ENCODE assay signal across 13 mouse cellular contexts in genomic region chr1:72567056-72567455, GRCm38 (mm10). TPM values are rescaled to one million over a fixed set of nuclear protein-coding genes. Genes with fewer than 3 reads are reported as not detected.
DNase-seq lines count a peak whose midpoint lies in the region; ATAC-seq and TF ChIP-seq lines count a peak whose summit lies in the region.
"Had no signal": no experiment of that assay in that cellular context is flagged by ENCODE, and none has a peak within 500 bp of the region (broad histone marks: within the 10 kb centered on the region; RNA-seq: fewer than 3 reads in every experiment).

No protein-coding gene starts in this region.

- no peaks in the 10 kb centered on the region for H3K36me3 ChIP-seq in heart, embryonic 10.5 days
- H3K36me3 ChIP-seq in hindbrain, embryonic 13.5 days = no peaks in the 10 kb centered on the region
- no peaks in the 10 kb centered on the region for H3K36me3 ChIP-seq in midbrain, embryonic 14.5 days (ENCODE audit: control insufficient read depth, insufficient read depth, low read length)
- H3K36me3 ChIP-seq in intestine, postnatal 0 days (ENCODE audit: control insufficient read depth, insufficient read depth) = no peaks in the 10 kb centered on the region

- no peak for TF ChIP-seq CTCF in brain, embryonic 14.5 days (IDR thresholded peaks at IDR 0.05; ENCODE audit: borderline replicate concordance, extremely low read depth, insufficient read depth, insufficient read length)
- TF ChIP-seq CTCF in intestine, postnatal 0 days (IDR thresholded peaks at IDR 0.05; ENCODE audit: low read depth) = no peak

- TF ChIP-seq POLR2A in brain, embryonic 14.5 days (IDR thresholded peaks at IDR 0.05; ENCODE audit: borderline replicate concordance, extremely low read depth, insufficient read depth, insufficient read length, poor library complexity, severe bottlenecking) = no peak

- H3K4me3 ChIP-seq in heart, embryonic 10.5 days = peak overlapping the region; percentile 32
- H3K4me3 ChIP-seq in hindbrain, embryonic 13.5 days = peak overlapping the region; percentile 26
- peak overlapping the region; percentile 19 for H3K4me3 ChIP-seq in midbrain, embryonic 14.5 days (replicated peaks; ENCODE audit: low read depth, low read length)
- H3K4me3 ChIP-seq in intestine, postnatal 0 days (ENCODE audit: low read depth, low read length) = no peak overlapping the region

- no peaks in the 10 kb centered on the region for H3K27me3 ChIP-seq in heart, embryonic 10.5 days (ENCODE audit: insufficient read depth, poor library complexity, severe bottlenecking)
- H3K27me3 ChIP-seq in hindbrain, embryonic 13.5 days = no peaks in the 10 kb centered on the region
- no peaks in the 10 kb centered on the region for H3K27me3 ChIP-seq in midbrain, embryonic 14.5 days (ENCODE audit: control insufficient read depth, insufficient read depth, low read length)
- no peaks in the 10 kb centered on the region for H3K27me3 ChIP-seq in intestine, postnatal 0 days (replicated peaks; ENCODE audit: control insufficient read depth, insufficient read depth, low read length)

- H3K27ac ChIP-seq in heart, embryonic 10.5 days = no peak overlapping the region
- peak overlapping the region; percentile 15 for H3K27ac ChIP-seq in hindbrain, embryonic 13.5 days
- peak overlapping the region; percentile 32; the same call in 1 of the 2 replicates for H3K27ac ChIP-seq in midbrain, embryonic 14.5 days (replicated peaks; ENCODE audit: low read depth, low read length)
- H3K27ac ChIP-seq in intestine, postnatal 0 days (ENCODE audit: low read depth, low read length) = no peak overlapping the region
- H3K27ac ChIP-seq: liver, embryonic 14.5 days had no signal

- no peak for DNase-seq in heart, embryonic 10.5 days (ENCODE audit: low spot score)
- DNase-seq in heart, adult 9 months (ENCODE audit: low spot score in 2 of 2) = no peak
- peak; percentile 56 for DNase-seq in brain, embryonic 14.5 days (ENCODE audit: low read depth)
- DNase-seq in midbrain, embryonic 14.5 days = peak; percentile 55
- DNase-seq in frontal cortex, postnatal 14 days (ENCODE audit: low spot score in 2 of 2) = no peak
- no peak for DNase-seq in spleen, postnatal 4 days (ENCODE audit: low spot score in 2 of 2)
- DNase-seq: B cell, adult 2 months; cerebellum, adult 9-11 months; kidney, postnatal 14 days had no signal

- no peaks in the 10 kb centered on the region for H3K9me3 ChIP-seq in heart, embryonic 10.5 days
- H3K9me3 ChIP-seq in hindbrain, embryonic 13.5 days = no peaks in the 10 kb centered on the region
- H3K9me3 ChIP-seq in midbrain, embryonic 14.5 days (ENCODE audit: control insufficient read depth, low read length) = no peaks in the 10 kb centered on the region
- no peaks in the 10 kb centered on the region for H3K9me3 ChIP-seq in intestine, postnatal 0 days (ENCODE audit: control insufficient read depth)

- no peak for ATAC-seq in hindbrain, embryonic 13.5 days (ENCODE audit: low FRiP score)
- no peak for ATAC-seq in midbrain, embryonic 14.5 days (ENCODE audit: low FRiP score, low TSS enrichment)
- ATAC-seq in intestine, postnatal 0 days = no peak

- H3K4me2 ChIP-seq in hindbrain, embryonic 13.5 days = peak overlapping the region; percentile 44
- peak overlapping the region; percentile 41 for H3K4me2 ChIP-seq in midbrain, embryonic 14.5 days (ENCODE audit: low read length)
- no peak overlapping the region for H3K4me2 ChIP-seq in intestine, postnatal 0 days (replicated peaks; ENCODE audit: low read depth)

- peak overlapping the region; percentile 53; the same call in 1 of the 2 replicates for H3K9ac ChIP-seq in hindbrain, embryonic 13.5 days
- 0 out of 2 replicates have a peak overlapping the region, but pooled peaks have one; percentile 12 for H3K9ac ChIP-seq in midbrain, embryonic 14.5 days (replicated peaks; ENCODE audit: low read length)
- H3K9ac ChIP-seq in intestine, postnatal 0 days (ENCODE audit: low read depth, low read length) = no peak overlapping the region
- H3K9ac ChIP-seq: liver, embryonic 14.5 days had no signal

- WGBS in heart, embryonic 10.5 days = 38% methylated on average over 9 of the region's 9 CpGs
- WGBS in hindbrain, embryonic 13.5 days = 32% methylated on average over 9 of the region's 9 CpGs
- WGBS in midbrain, embryonic 14.5 days = 33% methylated on average over 9 of the region's 9 CpGs
- 43% methylated on average over 9 of the region's 9 CpGs for whole genome bisulfite sequencing in intestine, postnatal 0 days

- no peaks in the 10 kb centered on the region for H3K4me1 ChIP-seq in heart, embryonic 10.5 days
- H3K4me1 ChIP-seq in hindbrain, embryonic 13.5 days (replicated peaks) = peaks cover 9% of the 10 kb centered on the region; the same call in 1 of the 2 replicates
- H3K4me1 ChIP-seq in midbrain, embryonic 14.5 days (ENCODE audit: control insufficient read depth, insufficient read depth, low read length) = no peaks in the 10 kb centered on the region
- no peaks in the 10 kb centered on the region for H3K4me1 ChIP-seq in intestine, postnatal 0 days (replicated peaks; ENCODE audit: control insufficient read depth, insufficient read depth, low read length)

RNA-seq across cellular contexts. Expression of gene Smarcal1, which starts 16.0 kb away (rescaled TPM):
- polyA plus RNA-seq in heart, embryonic 10.5 days (2016; fragmentation: Nextera tagmentation; extraction: Ambion mirVana) = 19.5 and 20.9 TPM in 2 replicates
- 44.9 TPM in 2 replicates for polyA plus RNA-seq in brain, embryonic 14.5 days (2012; rRNA removed)
- 24.7 and 25.4 TPM in 2 replicates for polyA plus RNA-seq in hindbrain, embryonic 13.5 days (2015; fragmentation: Nextera tagmentation; extraction: Ambion mirVana)
- polyA plus RNA-seq in midbrain, embryonic 14.5 days (2014; fragmentation: Nextera tagmentation; extraction: Ambion mirVana) = 25.1 and 35.9 TPM in 2 replicates
- 4.6 and 5.4 TPM in 2 replicates for polyA plus RNA-seq in intestine, postnatal 0 days (2015; fragmentation: Nextera tagmentation; extraction: Ambion mirVana)

RNA-seq across cellular contexts. Expression of gene March4, which starts 30.3 kb away (rescaled TPM):
- polyA plus RNA-seq in heart, embryonic 10.5 days (2016; fragmentation: Nextera tagmentation; extraction: Ambion mirVana) = not detected in 2 replicates
- polyA plus RNA-seq in brain, embryonic 14.5 days (2012; rRNA removed) = 4.6 and 17.0 TPM in 2 replicates
- 5.6 and 6.5 TPM in 2 replicates for polyA plus RNA-seq in hindbrain, embryonic 13.5 days (2015; fragmentation: Nextera tagmentation; extraction: Ambion mirVana)
- 5.2 and 5.7 TPM in 2 replicates for polyA plus RNA-seq in midbrain, embryonic 14.5 days (2014; fragmentation: Nextera tagmentation; extraction: Ambion mirVana)
- polyA plus RNA-seq in intestine, postnatal 0 days (2015; fragmentation: Nextera tagmentation; extraction: Ambion mirVana) = 0.12 and 0.20 TPM in 2 replicates
- polyA plus RNA-seq: heart, postnatal 0 days; liver, embryonic 14.5 days had no signal

Comparison
In these comparisons a context has a peak if more than half of its experiments do, and no peak if none do; other contexts are left out.
1. DNase-seq: peak in brain, embryonic 14.5 days (single experiment) and midbrain, embryonic 14.5 days (single experiment); none in heart, embryonic 10.5 days (single experiment), heart, adult 9 months (0 of 2), frontal cortex, postnatal 14 days (0 of 2) and spleen, postnatal 4 days (0 of 2).
2. H3K27ac ChIP-seq: peak in hindbrain, embryonic 13.5 days (single experiment) and midbrain, embryonic 14.5 days (single experiment); none in heart, embryonic 10.5 days (single experiment) and intestine, postnatal 0 days (single experiment).